In the genomic region with DNA sequence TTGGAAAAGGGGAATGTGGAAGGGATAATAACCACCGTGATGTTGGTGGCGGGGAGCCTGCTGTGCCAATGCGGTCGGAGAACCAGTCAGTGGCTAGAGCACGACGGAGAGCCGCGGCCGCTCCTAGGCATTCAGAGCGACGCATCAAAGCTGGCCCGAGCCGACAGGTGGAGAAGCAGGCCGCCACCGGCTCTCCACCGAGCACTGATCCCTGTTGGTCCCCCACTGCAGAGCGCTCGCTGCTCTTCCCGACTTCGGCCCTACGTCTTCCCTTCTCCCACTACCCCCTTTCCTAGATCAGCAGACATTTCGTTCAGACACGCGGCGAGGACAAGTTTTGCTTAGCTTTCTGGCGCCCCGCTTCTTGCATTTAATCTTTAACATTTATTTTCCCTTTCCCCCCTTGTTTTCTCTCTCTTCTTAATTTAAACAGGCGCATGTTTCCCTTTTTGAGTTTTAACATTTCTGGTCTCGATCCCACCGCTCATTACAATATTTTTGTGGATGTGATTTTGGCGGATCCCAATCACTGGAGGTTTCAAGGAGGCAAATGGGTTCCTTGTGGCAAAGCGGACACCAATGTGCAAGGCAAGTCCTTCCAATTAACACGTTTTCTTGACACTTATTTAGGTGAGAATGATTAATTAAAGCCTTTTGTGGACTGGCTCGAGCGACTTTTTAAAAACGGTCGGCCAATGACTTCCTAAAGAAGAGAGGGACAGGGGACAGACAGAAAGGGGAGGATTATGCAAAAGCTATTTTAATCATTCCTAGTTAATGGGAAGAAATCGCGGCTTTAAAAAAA, we compare ENCODE assay signal across 8 mouse cellular contexts. TPM values are rescaled to one million over a fixed set of nuclear protein-coding genes. Genes with fewer than 3 reads are reported as not detected.
DNase-seq lines count a peak whose midpoint lies in the region; ATAC-seq and TF ChIP-seq lines count a peak whose summit lies in the region.

No protein-coding gene starts in this region.

- H3K4me1 ChIP-seq in kidney, embryonic 15.5 days, result peaks cover 28% of the 10 kb centered on the region
- peaks cover 40% of the 10 kb centered on the region for H3K4me1 ChIP-seq in forebrain, embryonic 10.5 days
- H3K4me1 ChIP-seq in intestine, postnatal 0 days (replicated peaks; ENCODE audit: control insufficient read depth, insufficient read depth, low read length), result 0 out of 2 replicates have a peak, but pooled peaks cover 4% of the 10 kb centered on the region
- peaks cover 32% of the 10 kb centered on the region for H3K4me1 ChIP-seq in neural tube, embryonic 13.5 days (replicated peaks)

- ATAC-seq in kidney, embryonic 15.5 days (replicated peaks; ENCODE audit: low FRiP score), result peak; percentile 50; the same call in 1 of the 2 replicates
- no peak for ATAC-seq in intestine, postnatal 0 days
- peak; percentile 54; the same call in 1 of the 2 replicates for ATAC-seq in neural tube, embryonic 13.5 days (ENCODE audit: low read depth)

- DNase-seq in kidney, adult 18-20 months, result no peak
- peak; percentile 63 for DNase-seq in ZHBTc4 (ENCODE audit: low read depth, low spot score)
- DNase-seq in forebrain, embryonic 10.5 days (ENCODE audit: extremely low spot score, low spot score), result peak; percentile 56
- DNase-seq in natural killer cell, adult 2 months (ENCODE audit: low spot score in 2 of 2), result no peak
- DNase-seq in thymus, adult 18-20 months, result no peak

- no peaks in the 10 kb centered on the region for H3K9me3 ChIP-seq in kidney, embryonic 15.5 days (replicated peaks)
- no peaks in the 10 kb centered on the region for H3K9me3 ChIP-seq in forebrain, embryonic 10.5 days
- no peaks in the 10 kb centered on the region for H3K9me3 ChIP-seq in intestine, postnatal 0 days (ENCODE audit: control insufficient read depth)
- no peaks in the 10 kb centered on the region for H3K9me3 ChIP-seq in neural tube, embryonic 13.5 days

- peaks cover 94% of the 10 kb centered on the region for H3K27me3 ChIP-seq in kidney, embryonic 15.5 days
- H3K27me3 ChIP-seq in forebrain, embryonic 10.5 days (ENCODE audit: poor library complexity, severe bottlenecking), result peaks cover 100% of the 10 kb centered on the region
- H3K27me3 ChIP-seq in intestine, postnatal 0 days (replicated peaks; ENCODE audit: control insufficient read depth, insufficient read depth, low read length), result peaks cover 75% of the 10 kb centered on the region
- peaks cover 96% of the 10 kb centered on the region for H3K27me3 ChIP-seq in neural tube, embryonic 13.5 days

- no peak overlapping the region for H3K9ac ChIP-seq in kidney, embryonic 15.5 days
- H3K9ac ChIP-seq in intestine, postnatal 0 days (ENCODE audit: low read depth, low read length), result no peak overlapping the region
- H3K9ac ChIP-seq in neural tube, embryonic 13.5 days, result no peak overlapping the region

- H3K4me2 ChIP-seq in kidney, embryonic 15.5 days, result peak overlapping the region; percentile 35; the same call in 1 of the 2 replicates
- H3K4me2 ChIP-seq in intestine, postnatal 0 days (replicated peaks; ENCODE audit: low read depth), result peak overlapping the region; percentile 25; the same call in 1 of the 2 replicates
- 0 out of 2 replicates have a peak overlapping the region, but pooled peaks have one; percentile 5 for H3K4me2 ChIP-seq in neural tube, embryonic 13.5 days

- WGBS in kidney, embryonic 15.5 days, result under 1% methylated on average over 39 of the region's 39 CpGs
- under 1% methylated on average over 39 of the region's 39 CpGs for WGBS in forebrain, embryonic 10.5 days
- 2% methylated on average over 39 of the region's 39 CpGs for WGBS in intestine, postnatal 0 days
- under 1% methylated on average over 39 of the region's 39 CpGs for WGBS in neural tube, embryonic 13.5 days

- no peak overlapping the region for H3K27ac ChIP-seq in kidney, embryonic 15.5 days
- peak overlapping the region; percentile 76 for H3K27ac ChIP-seq in forebrain, embryonic 10.5 days
- H3K27ac ChIP-seq in intestine, postnatal 0 days (ENCODE audit: low read depth, low read length), result no peak overlapping the region
- no peak overlapping the region for H3K27ac ChIP-seq in neural tube, embryonic 13.5 days (replicated peaks)

- no peaks in the 10 kb centered on the region for H3K36me3 ChIP-seq in kidney, embryonic 15.5 days
- 0 out of 2 replicates have a peak, but pooled peaks cover 4% of the 10 kb centered on the region for H3K36me3 ChIP-seq in forebrain, embryonic 10.5 days (replicated peaks)
- H3K36me3 ChIP-seq in intestine, postnatal 0 days (ENCODE audit: control insufficient read depth, insufficient read depth), result no peaks in the 10 kb centered on the region
- no peaks in the 10 kb centered on the region for H3K36me3 ChIP-seq in neural tube, embryonic 13.5 days

- TF ChIP-seq CTCF in intestine, postnatal 0 days (IDR thresholded peaks at IDR 0.05; ENCODE audit: low read depth), result no peak

- peak overlapping the region; percentile 8 for H3K4me3 ChIP-seq in kidney, embryonic 15.5 days (replicated peaks)
- peak overlapping the region; percentile 41 for H3K4me3 ChIP-seq in forebrain, embryonic 10.5 days
- H3K4me3 ChIP-seq in intestine, postnatal 0 days (ENCODE audit: low read depth, low read length), result no peak overlapping the region
- 0 out of 2 replicates have a peak overlapping the region, but pooled peaks have one; percentile 8 for H3K4me3 ChIP-seq in neural tube, embryonic 13.5 days

RNA-seq across cellular contexts. Expression of a gene that starts 3.0 kb away (rescaled TPM):
- 0.14 TPM in 1 of 2 replicates, not detected in the other for polyA plus RNA-seq in kidney, embryonic 15.5 days (2015; fragmentation: Nextera tagmentation; extraction: Ambion mirVana)
- polyA plus RNA-seq in forebrain, embryonic 10.5 days (2016; fragmentation: Nextera tagmentation; extraction: Ambion mirVana), result 2.4 and 5.0 TPM in 2 replicates
- not detected in 2 replicates for polyA plus RNA-seq in intestine, postnatal 0 days (2015; fragmentation: Nextera tagmentation; extraction: Ambion mirVana)
- polyA plus RNA-seq in neural tube, embryonic 13.5 days (2015; fragmentation: Nextera tagmentation; extraction: Ambion mirVana), result 0.07 and 0.33 TPM in 2 replicates

Comparison
In these comparisons a context has a peak if more than half of its experiments do, and no peak if none do; other contexts are left out.
1. DNase-seq: peak in ZHBTc4 (single experiment) and forebrain, embryonic 10.5 days (single experiment); none in kidney, adult 18-20 months (single experiment), natural killer cell, adult 2 months (0 of 2) and thymus, adult 18-20 months (0 of 2).
2. Peak in every context shown above with its lines, with median percentiles within 50 percentile points of each other: H3K4me2 ChIP-seq.